Mouse (Mus musculus) embryonic facial prominence, embryonic 14.5 days (tissue): Measurements from ENCODE around the gene Mrpl12. TPM values are rescaled to one million over a fixed set of nuclear protein-coding genes. Genes with fewer than 3 reads are reported as not detected.
A peak's percentile ranks its signal among the peaks of the same experiment; 100 is the strongest.

Experiments
- ATAC-seq: fragments of 200-750 bp; cut with Nextera tagmentation; 2 replicates; pipeline ENCODE4 v1.8.0; 2017; ENCODE audit warnings: low read depth, moderate number of reproducible peaks, moderate TSS enrichment
- DNase-seq: peaks from one replicate; pipeline ENCODE4 v3.0.0-alpha.2; 2015; ENCODE audit warnings: low spot score
- H3K27ac ChIP-seq: fragments of 300-500 bp; sonication (generic); replicated peaks from 2 replicates; pipeline ENCODE4 v1.5.1; 2014; ENCODE audit warnings: low read depth, mild to moderate bottlenecking, low read length, moderate library complexity
- H3K27me3 ChIP-seq: fragments of 300-500 bp; sonication (generic); replicated peaks from 2 replicates; pipeline ENCODE4 v1.6.1; 2014; ENCODE audit warnings: low read length; ENCODE audit not compliant: control insufficient read depth, insufficient read depth
- H3K36me3 ChIP-seq: fragments of 300-500 bp; sonication (generic); 2 replicates; pipeline ENCODE4 v1.6.1; 2014; ENCODE audit warnings: low read length, mixed read lengths; ENCODE audit not compliant: control insufficient read depth, insufficient read depth
- H3K4me1 ChIP-seq: fragments of 300-500 bp; sonication (generic); 2 replicates; pipeline ENCODE4 v1.6.1; 2014; ENCODE audit warnings: antibody characterized with exemption, low read length; ENCODE audit not compliant: control insufficient read depth, insufficient read depth
- H3K4me2 ChIP-seq: fragments of 300-500 bp; sonication (generic); 2 replicates; pipeline ENCODE4 v1.6.1; 2014; ENCODE audit warnings: low read depth, mild to moderate bottlenecking, low read length, moderate library complexity, mixed read lengths
- H3K4me3 ChIP-seq: fragments of 300-500 bp; sonication (generic); 2 replicates; pipeline ENCODE4 v1.5.1; 2014; ENCODE audit warnings: low read depth, mild to moderate bottlenecking, low read length
- H3K9ac ChIP-seq: fragments of 300-500 bp; sonication (generic); 2 replicates; pipeline ENCODE4 v1.6.1; 2014; ENCODE audit warnings: low read depth, mild to moderate bottlenecking, low read length, moderate library complexity, mixed read lengths
- H3K9me3 ChIP-seq: fragments of 300-500 bp; sonication (generic); 2 replicates; pipeline ENCODE4 v1.6.1; 2016; ENCODE audit warnings: low read length; ENCODE audit not compliant: control insufficient read depth
- WGBS: fragments of 180-500 bp; shearing (Covaris S2); extraction: QIAGEN DNeasy Blood & Tissue Kit; methylation state at CpG from one replicate; pipeline ENCODE4 v1.1.7; 2014; 5-methylcytosine and 5-hydroxymethylcytosine counted together
- polyA plus RNA-seq: library from polyadenylated mRNA; unstranded; fragments of >200 nt; fragmentation: Nextera tagmentation; extraction: Ambion mirVana; gene quantifications from 2 replicates; pipeline ENCODE4 v1.2.1, GENCODE M21; 2014

The Mrpl12 gene
- polyA plus RNA-seq = 135 and 148 TPM in 2 replicates

- H3K36me3 ChIP-seq = peaks cover 78% of the 10 kb centered on the region
These were observed at the start of gene Mrpl12 for GRCm38 (mm10) chr11:120484265-120484981. TSS of gene Mrpl12 (plus strand) at chr11:120484613.

DNA sequence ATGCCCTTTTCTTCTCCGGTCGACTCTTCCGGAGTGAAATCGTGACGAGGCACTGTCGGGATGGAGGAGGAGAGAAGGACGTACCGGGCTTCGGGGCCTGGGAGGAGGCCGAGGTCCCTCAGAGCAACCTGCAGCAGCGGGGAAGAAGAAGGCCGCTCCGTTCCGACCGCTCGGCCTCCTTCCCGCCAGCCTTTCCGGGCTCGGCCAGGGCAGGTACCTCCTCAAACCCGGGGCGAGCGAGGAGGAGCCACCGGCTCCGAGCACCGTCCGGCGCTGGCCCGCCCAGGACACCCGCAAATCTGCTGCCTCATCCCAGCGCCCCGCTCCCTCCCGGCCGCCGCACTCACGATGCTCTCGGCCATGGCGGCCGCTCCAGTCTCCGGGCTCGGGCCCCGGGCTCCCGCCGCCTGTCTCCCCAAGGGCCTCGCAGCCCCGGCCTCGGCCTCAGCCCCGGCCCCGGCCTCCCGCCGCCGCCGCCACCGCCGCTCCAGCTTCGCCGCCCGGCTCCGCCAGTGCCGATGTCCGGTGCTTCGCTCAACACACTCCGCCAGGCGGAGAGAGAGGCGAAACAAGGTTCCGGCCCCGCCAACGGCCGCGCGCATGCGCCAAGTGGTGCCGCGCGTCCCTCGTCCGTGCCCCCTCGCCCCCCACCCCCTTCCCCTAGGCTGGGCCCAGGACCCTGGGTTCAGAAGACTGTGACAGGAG lies 47.1 kb upstream of the Mrpl12 start, which contains the start of gene Nploc4:
Nploc4 (minus strand) TSS at position 557 of the 705 bp plus-strand sequence.
- Histone ChIP-seq H3K9ac (peak within 1 kb of the TSS; percentile 97), H3K4me2 (peak within 1 kb of the TSS; percentile 75), H3K27me3 (no peaks in the 10 kb centered on the region), H3K4me3 (peak within 1 kb of the TSS; percentile 99), H3K27ac (peak within 1 kb of the TSS; percentile 76), H3K9me3 (no peaks in the 10 kb centered on the region), H3K4me1 (peaks cover 11% of the 10 kb centered on the region), H3K36me3 (peaks cover 30% of the 10 kb centered on the region)
- WGBS = under 1% methylated on average over 38 of the region's 77 CpGs
- ATAC-seq (peak; percentile 92), DNase-seq (peak; percentile 92)

More at GRCm38 (mm10) chr11:120484265-120484981, at the start of gene Mrpl12:
- ATAC-seq (peak; percentile 97), DNase-seq (peak; percentile 98)
- Histone ChIP-seq H3K27me3 (no peaks in the 10 kb centered on the region), H3K9me3 (no peaks in the 10 kb centered on the region), H3K27ac (peak within 1 kb of the TSS; percentile 88), H3K9ac (peak within 1 kb of the TSS; percentile 83), H3K4me1 (peaks cover 8% of the 10 kb centered on the region), H3K4me3 (peak within 1 kb of the TSS; percentile 83), H3K4me2 (peak within 1 kb of the TSS; percentile 69)
- WGBS = 0% methylated on average over 42 of the region's 60 CpGs

DNA sequence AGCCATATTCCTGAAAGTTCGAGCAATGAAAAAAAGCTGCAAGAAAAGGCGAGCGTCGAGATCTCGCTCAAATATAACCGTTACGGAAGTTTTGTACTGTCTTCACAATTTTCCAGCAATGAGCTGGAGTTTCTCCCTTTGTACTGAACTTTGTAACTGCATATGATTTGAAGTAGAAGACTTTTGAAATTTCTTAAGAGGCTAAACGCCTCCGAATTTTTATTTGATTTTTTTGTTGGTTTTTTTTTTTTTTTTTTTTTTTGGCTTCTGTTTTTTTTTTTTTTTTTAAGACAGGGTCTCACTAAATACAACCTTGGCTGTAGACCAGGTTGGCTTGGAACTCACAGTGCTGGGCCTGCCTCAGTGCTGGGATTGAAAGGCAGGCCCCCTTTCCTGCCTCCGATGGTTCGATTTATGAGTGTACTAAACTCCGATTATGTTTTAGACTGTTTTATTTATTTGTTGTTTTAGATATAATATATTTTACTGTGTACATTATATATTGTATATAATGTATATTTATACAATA lies 46.5 kb upstream of the Mrpl12 start:
- H3K36me3 ChIP-seq = peaks cover 24% of the 10 kb centered on the region
- H3K9me3 ChIP-seq = no peaks in the 10 kb centered on the region
- H3K4me2 ChIP-seq = peak overlapping the region; percentile 75
- ATAC-seq (no peak), DNase-seq (peak; percentile 24)
- 24% methylated on average over 12 of the region's 12 CpGs for WGBS
- H3K9ac ChIP-seq = peak overlapping the region; percentile 97
- H3K27me3 ChIP-seq = no peaks in the 10 kb centered on the region
- peak overlapping the region; percentile 76 for H3K27ac ChIP-seq
- H3K4me1 ChIP-seq = peaks cover 11% of the 10 kb centered on the region
- H3K4me3 ChIP-seq = peak overlapping the region; percentile 99

DNA sequence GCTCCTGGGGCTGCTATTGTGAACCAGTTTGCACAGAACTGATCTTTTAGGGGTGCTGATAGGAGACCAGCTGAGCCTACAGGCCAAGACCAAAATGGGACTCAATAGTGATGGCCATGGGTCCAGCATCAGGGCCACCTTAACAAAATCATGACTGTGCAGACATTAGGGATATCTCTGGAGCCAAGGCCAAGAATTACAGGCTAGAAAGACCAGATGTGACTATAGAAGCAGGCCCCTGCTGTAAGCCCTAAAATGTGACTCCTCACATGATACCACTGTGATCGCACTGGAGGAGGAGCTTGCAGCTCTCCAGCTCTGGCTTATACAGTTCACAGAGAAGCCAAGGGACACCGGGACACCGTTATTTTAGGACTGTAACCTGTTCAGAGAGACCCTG lies 42.1 kb upstream of the Mrpl12 start, which contains the start of gene Tspan10:
Tspan10 (plus strand) TSS at position 301 of the 400 bp plus-strand sequence.
- Histone ChIP-seq H3K4me1 (no peaks in the 10 kb centered on the region), H3K4me3 (no peak within 1 kb of the TSS), H3K4me2 (no peak within 1 kb of the TSS), H3K9me3 (no peaks in the 10 kb centered on the region), H3K36me3 (no peaks in the 10 kb centered on the region), H3K9ac (no peak within 1 kb of the TSS), H3K27ac (no peak within 1 kb of the TSS), H3K27me3 (no peaks in the 10 kb centered on the region)
- ATAC-seq = no peak
- DNase-seq = no peak
- 96% methylated on average over 3 of the region's 3 CpGs for WGBS

DNA sequence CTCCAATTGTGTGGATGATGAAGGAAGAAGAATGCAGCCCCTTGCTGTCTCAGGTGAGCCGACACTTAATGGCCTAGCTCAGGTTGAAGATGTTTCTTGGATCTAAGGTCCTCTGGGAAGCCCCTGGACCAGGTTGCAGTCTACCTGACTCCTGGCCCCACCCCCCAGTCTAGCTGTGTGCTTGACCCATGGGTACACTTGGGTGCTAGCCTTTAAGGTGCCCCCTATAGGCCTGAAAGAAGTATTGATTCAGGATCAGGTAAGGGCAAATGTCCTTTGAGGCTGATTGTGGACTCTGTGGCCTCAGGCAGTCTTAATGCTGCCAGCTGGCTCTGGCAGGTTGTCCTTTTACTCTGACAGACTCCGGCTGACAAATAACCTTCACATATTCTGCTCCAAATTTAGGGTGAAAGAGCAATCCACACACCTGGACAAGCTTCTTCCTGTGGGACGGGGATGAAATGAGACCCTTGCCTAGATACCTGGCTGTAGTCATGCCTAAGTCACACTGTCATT lies 41.6 kb upstream of the Mrpl12 start:
- ATAC-seq (no peak), DNase-seq (no peak)
- Histone ChIP-seq H3K27ac (no peak overlapping the region), H3K36me3 (no peaks in the 10 kb centered on the region), H3K4me3 (no peak overlapping the region), H3K4me1 (no peaks in the 10 kb centered on the region), H3K9ac (no peak overlapping the region), H3K4me2 (no peak overlapping the region), H3K9me3 (no peaks in the 10 kb centered on the region), H3K27me3 (no peaks in the 10 kb centered on the region)
- WGBS = 84% methylated on average over 3 of the region's 3 CpGs

GRCm38 (mm10) chr11:120444106-120444505 lies 40.3 kb upstream of the Mrpl12 start:
- H3K36me3 ChIP-seq = no peaks in the 10 kb centered on the region
- no peak for DNase-seq

GRCm38 (mm10) chr11:120445475-120445874 lies 38.9 kb upstream of the Mrpl12 start:
- H3K9ac ChIP-seq = no peak overlapping the region
- no peaks in the 10 kb centered on the region for H3K36me3 ChIP-seq
- WGBS = 88% methylated on average over 3 of the region's 3 CpGs
- no peak overlapping the region for H3K4me2 ChIP-seq
- DNase-seq = no peak
- H3K27me3 ChIP-seq = no peaks in the 10 kb centered on the region
- no peak for ATAC-seq
- H3K9me3 ChIP-seq = no peaks in the 10 kb centered on the region
- no peak overlapping the region for H3K4me3 ChIP-seq
- H3K4me1 ChIP-seq = no peaks in the 10 kb centered on the region
- no peak overlapping the region for H3K27ac ChIP-seq

More at GRCm38 (mm10) chr11:120444106-120444505, 40.3 kb upstream of the Mrpl12 start:
- Histone ChIP-seq H3K9ac (no peak overlapping the region), H3K4me1 (no peaks in the 10 kb centered on the region), H3K4me2 (no peak overlapping the region), H3K27ac (no peak overlapping the region), H3K9me3 (no peaks in the 10 kb centered on the region), H3K27me3 (no peaks in the 10 kb centered on the region), H3K4me3 (no peak overlapping the region)
- no peak for ATAC-seq
- 64% methylated on average over 6 of the region's 6 CpGs for WGBS

DNA sequence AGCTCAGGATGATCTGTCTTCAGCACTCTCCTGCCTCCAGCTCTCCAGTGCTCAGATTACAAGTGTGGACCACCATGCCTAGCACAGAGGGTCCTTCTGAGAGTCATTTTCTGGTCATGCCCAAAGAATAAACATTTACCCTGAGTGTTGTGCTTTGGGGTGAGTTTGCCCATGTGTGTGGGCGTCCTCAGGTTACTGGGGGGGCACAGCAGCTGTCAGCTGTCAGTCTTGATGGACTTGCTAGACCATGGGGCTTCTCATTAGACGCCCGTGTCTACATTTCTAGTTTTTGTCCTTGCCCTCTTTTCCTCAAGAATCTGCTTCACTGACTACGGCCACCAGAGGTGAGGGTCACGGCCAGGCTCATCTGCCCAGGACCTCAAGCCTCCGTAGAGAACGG lies 37.2 kb upstream of the Mrpl12 start:
- Histone ChIP-seq H3K9me3 (no peaks in the 10 kb centered on the region), H3K4me1 (no peaks in the 10 kb centered on the region), H3K27me3 (no peaks in the 10 kb centered on the region), H3K9ac (no peak overlapping the region), H3K27ac (no peak overlapping the region), H3K36me3 (no peaks in the 10 kb centered on the region), H3K4me3 (no peak overlapping the region), H3K4me2 (no peak overlapping the region)
- DNase-seq (no peak), ATAC-seq (no peak)
- WGBS = 65% methylated on average over 7 of the region's 7 CpGs
